Mouse (Mus musculus) myocyte (in vitro differentiated cells): ENCODE data around the gene Olfr527. TPM values are rescaled to one million over a fixed set of nuclear protein-coding genes. Genes with fewer than 3 reads are reported as not detected.

Experiments used
- H3K27me3 ChIP-seq: one replicate; pipeline ENCODE4 v1.6.1; 2011; ENCODE audit not compliant: control insufficient read depth, insufficient read depth, insufficient read length
- H3K36me3 ChIP-seq: one replicate; pipeline ENCODE4 v1.6.1; 2011; ENCODE audit not compliant: control insufficient read depth, insufficient read depth
- H3K4me2 ChIP-seq: one replicate; pipeline ENCODE4 v1.6.1; 2011; ENCODE audit warnings: low read depth, control low read depth
- H3K4me3 ChIP-seq: one replicate; pipeline ENCODE4 v1.5.1; 2011; ENCODE audit warnings: mild to moderate bottlenecking, control low read depth, moderate library complexity
- H3K79me2 ChIP-seq: one replicate; pipeline ENCODE4 v1.6.1; 2011; ENCODE audit not compliant: control insufficient read depth, insufficient read depth
- H3ac ChIP-seq: one replicate; pipeline ENCODE4 v1.6.1; 2011; ENCODE audit not compliant: control insufficient read depth, insufficient read length
- CEBPB ChIP-seq: IDR thresholded peaks from 2 replicates; pipeline ENCODE4 v1.6.1; 2011; ENCODE audit warnings: mild to moderate bottlenecking, moderate library complexity; ENCODE audit not compliant: poor library complexity, insufficient read depth, severe bottlenecking
- E2F4 ChIP-seq: IDR thresholded peaks from one replicate; pipeline ENCODE4 v1.6.1; 2011; ENCODE audit warnings: mild to moderate bottlenecking, control low read depth, moderate library complexity; ENCODE audit not compliant: insufficient read depth
- MAX ChIP-seq: IDR thresholded peaks from one replicate; pipeline ENCODE4 v1.6.1; 2011; ENCODE audit warnings: low read depth, mild to moderate bottlenecking, control low read depth
- MYOD1 ChIP-seq, 3 experiments: IDR thresholded peaks; one replicate each; pipeline ENCODE4 v1.6.1; 2011; ENCODE audit warnings: control low read depth in 2 of 3, low read depth in 2 of 3, mild to moderate bottlenecking in 2 of 3, moderate library complexity in 1 of 3; ENCODE audit not compliant: insufficient read length in 2 of 3, control insufficient read depth in 1 of 3
- MYOG ChIP-seq, 3 experiments: IDR thresholded peaks; one replicate each; pipeline ENCODE4 v1.6.1; 2011; ENCODE audit warnings: control low read depth in 2 of 3, low read depth in 2 of 3, mild to moderate bottlenecking in 2 of 3; ENCODE audit not compliant: insufficient read length in 2 of 3, control insufficient read depth in 1 of 3, insufficient read depth in 1 of 3
- POLR2A ChIP-seq: IDR thresholded peaks from one replicate; pipeline ENCODE4 v1.6.1; 2011; ENCODE audit warnings: low read depth, mild to moderate bottlenecking, control low read depth, moderate library complexity; ENCODE audit not compliant: insufficient read length
- POLR2AphosphoS2 ChIP-seq: IDR thresholded peaks from one replicate; pipeline ENCODE4 v1.6.1; 2011; ENCODE audit warnings: low read depth, control low read depth; ENCODE audit not compliant: insufficient read length
- REST ChIP-seq: IDR thresholded peaks from one replicate; pipeline ENCODE4 v1.6.1; 2011; ENCODE audit warnings: mild to moderate bottlenecking, control low read depth, moderate library complexity; ENCODE audit not compliant: insufficient read depth, insufficient read length
- SRF ChIP-seq: IDR thresholded peaks from one replicate; pipeline ENCODE4 v1.6.1; 2011; ENCODE audit warnings: low read depth; ENCODE audit not compliant: control insufficient read depth, insufficient read length
- TCF12 ChIP-seq: IDR thresholded peaks from one replicate; pipeline ENCODE4 v1.6.1; 2011; ENCODE audit warnings: mild to moderate bottlenecking, control low read depth; ENCODE audit not compliant: poor library complexity, insufficient read depth, severe bottlenecking
- TCF3 ChIP-seq: IDR thresholded peaks from one replicate; pipeline ENCODE4 v1.6.1; 2011; ENCODE audit warnings: low read depth, control low read depth; ENCODE audit not compliant: insufficient read length
- USF1 ChIP-seq: IDR thresholded peaks from one replicate; pipeline ENCODE4 v1.6.1; 2011; ENCODE audit warnings: low read depth, mild to moderate bottlenecking, control low read depth, moderate library complexity
- polyA plus RNA-seq: library from polyadenylated mRNA; unstranded; fragments of >200 nt; fragmentation: generic; extraction: Trizol; gene quantifications from one replicate; pipeline ENCODE4 v1.2.1, GENCODE M21; 2012; ENCODE audit warnings: missing spikeins

The Olfr527 gene
- polyA plus RNA-seq, 1 experiment = not detected

- no peak within 1 kb of the TSS for H3K4me3 ChIP-seq
- H3ac ChIP-seq = no peak within 1 kb of the TSS
- TF ChIP-seq POLR2A = no peak
- no peak for TF ChIP-seq MYOG (IDR thresholded peaks at IDR 0.05; ENCODE audit: control insufficient read depth in 1 of 3, insufficient read depth in 1 of 3, insufficient read length in 2 of 3, low read depth in 2 of 3)
- TF ChIP-seq CEBPB = no peak
- no peak for TF ChIP-seq MYOD1 (IDR thresholded peaks at IDR 0.05; ENCODE audit: control insufficient read depth in 1 of 3, insufficient read length in 2 of 3, low read depth in 2 of 3)
- no peak for TF ChIP-seq TCF12
- TF ChIP-seq USF1 = no peak
- H3K27me3 ChIP-seq = no peaks in the 10 kb centered on the region
- H3K36me3 ChIP-seq = no peaks in the 10 kb centered on the region
- H3K4me2 ChIP-seq = no peak within 1 kb of the TSS
- H3K79me2 ChIP-seq = no peaks in the 10 kb centered on the region
Observed at GRCm38 (mm10) chr7:140376231-140376630, 42.4 kb downstream of the Olfr527 start, which contains the start of gene Olfr530. Gene Olfr530, minus strand, starts transcription at chr7:140376331.

GRCm38 (mm10) chr7:140376911-140377310 lies 43.1 kb downstream of the Olfr527 start:
- no peaks in the 10 kb centered on the region for H3K27me3 ChIP-seq
- TF ChIP-seq MYOG (IDR thresholded peaks at IDR 0.05; ENCODE audit: control insufficient read depth in 1 of 3, insufficient read depth in 1 of 3, insufficient read length in 2 of 3, low read depth in 2 of 3) (no peak), TCF3 (no peak), USF1 (no peak), REST (no peak), CEBPB (no peak), TCF12 (no peak), MAX (no peak), POLR2AphosphoS2 (no peak), SRF (no peak), MYOD1 (IDR thresholded peaks at IDR 0.05; ENCODE audit: control insufficient read depth in 1 of 3, insufficient read length in 2 of 3, low read depth in 2 of 3) (no peak), POLR2A (no peak), E2F4 (no peak)
- no peaks in the 10 kb centered on the region for H3K36me3 ChIP-seq
- H3K79me2 ChIP-seq = no peaks in the 10 kb centered on the region
- no peak overlapping the region for H3ac ChIP-seq
- H3K4me3 ChIP-seq = no peak overlapping the region
- no peak overlapping the region for H3K4me2 ChIP-seq

Other genes with a start within 250 kb of the Olfr527 start
- not detected for gene Prap1, start 240.6 kb upstream of the Olfr527 start, polyA plus RNA-seq
- gene Fuom, start 231.6 kb upstream of the Olfr527 start, polyA plus RNA-seq = 9.5 TPM
- 7.0 TPM for gene Paox, start 218.2 kb upstream of the Olfr527 start, polyA plus RNA-seq
- 125 TPM for gene Echs1, start 217.5 kb upstream of the Olfr527 start, polyA plus RNA-seq
- gene Mtg1, start 196.5 kb upstream of the Olfr527 start, polyA plus RNA-seq = 23.3 TPM
- gene Sprn, start 179.1 kb upstream of the Olfr527 start, polyA plus RNA-seq = not detected
- not detected for gene Olfr522, start 169.3 kb upstream of the Olfr527 start, polyA plus RNA-seq
- gene Olfr523, start 160.8 kb upstream of the Olfr527 start, polyA plus RNA-seq = not detected
- gene Olfr524, start 128.1 kb upstream of the Olfr527 start, polyA plus RNA-seq = not detected
- not detected for gene Cd163l1, start 115.8 kb upstream of the Olfr527 start, polyA plus RNA-seq
- 0.12 TPM for gene 5830411N06Rik, start 86.7 kb upstream of the Olfr527 start, polyA plus RNA-seq
- not detected for gene Olfr525, start 13.2 kb upstream of the Olfr527 start, polyA plus RNA-seq
- gene Olfr60, start 27.7 kb downstream of the Olfr527 start, polyA plus RNA-seq = not detected
- gene Olfr530, start 42.3 kb downstream of the Olfr527 start, polyA plus RNA-seq = not detected
- not detected for gene Olfr531, start 68.9 kb downstream of the Olfr527 start, polyA plus RNA-seq
- not detected for gene Olfr532, start 87.6 kb downstream of the Olfr527 start, polyA plus RNA-seq
- gene Olfr533, start 129.4 kb downstream of the Olfr527 start, polyA plus RNA-seq = not detected
- gene Olfr535, start 150.2 kb downstream of the Olfr527 start, polyA plus RNA-seq = not detected
- gene Olfr536, start 173.4 kb downstream of the Olfr527 start, polyA plus RNA-seq = 0.05 TPM
- not detected for gene Olfr538, start 233.9 kb downstream of the Olfr527 start, polyA plus RNA-seq